Mouse (Mus musculus) lung, adult 10 weeks (tissue): ENCODE measurements around the gene Ddx54. TPM values are rescaled to one million over a fixed set of nuclear protein-coding genes. Genes with fewer than 3 reads are reported as not detected.

Experiments used
- polyA plus RNA-seq: library from polyadenylated mRNA; stranded (reverse); fragments of 350-450 nt; fragmentation: Illumina TruSeq; extraction: RNeasy Lipid Tissue Mini Kit (QIAGEN cat#74804); gene quantifications from one replicate; pipeline ENCODE4 v1.2.3, GENCODE M21; 2014; ENCODE audit warnings: low read depth, low replicate concordance; ENCODE audit not compliant: insufficient read depth

Ddx54 gene
- 18.2 TPM for polyA plus RNA-seq

GRCm38 (mm10) chr5:120612442-120612821 is at the start of gene Ddx54, which contains the start of gene Rita1:
Ddx54 (plus strand) TSS chr5:120612739.
Rita1 (minus strand) TSS chr5:120612589.

GRCm38 (mm10) chr5:120588569-120589094 is 23.9 kb upstream of the Ddx54 start, which contains the start of the genes Tpcn1 and Iqcd:
Tpcn1 (minus strand) TSS chr5:120588673.
Iqcd (plus strand) TSS chr5:120589016.

DNA sequence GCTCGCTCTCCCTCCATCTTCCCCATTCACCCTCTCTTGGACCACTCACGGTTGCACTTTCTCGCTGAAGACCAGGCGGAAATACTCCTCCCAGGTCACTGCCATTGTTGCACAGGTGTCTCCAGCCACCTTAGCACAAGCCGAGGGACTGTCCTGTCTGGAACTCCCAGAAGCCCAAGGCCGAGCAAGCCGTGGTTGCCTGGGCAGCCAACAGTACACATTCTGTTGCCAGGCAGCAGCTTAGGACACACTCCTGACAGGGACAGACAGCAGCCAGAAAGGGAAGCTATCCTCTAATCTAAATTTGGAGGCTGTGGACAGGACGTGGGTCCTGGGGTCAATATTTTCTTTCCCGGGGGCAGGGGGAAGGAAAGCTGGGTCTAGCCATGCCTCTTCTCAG is 21.6 kb downstream of the Ddx54 start, which contains the start of gene Cfap73:
TSS of gene Cfap73 (minus strand) at position 105 of the 400 bp plus-strand sequence.

DNA sequence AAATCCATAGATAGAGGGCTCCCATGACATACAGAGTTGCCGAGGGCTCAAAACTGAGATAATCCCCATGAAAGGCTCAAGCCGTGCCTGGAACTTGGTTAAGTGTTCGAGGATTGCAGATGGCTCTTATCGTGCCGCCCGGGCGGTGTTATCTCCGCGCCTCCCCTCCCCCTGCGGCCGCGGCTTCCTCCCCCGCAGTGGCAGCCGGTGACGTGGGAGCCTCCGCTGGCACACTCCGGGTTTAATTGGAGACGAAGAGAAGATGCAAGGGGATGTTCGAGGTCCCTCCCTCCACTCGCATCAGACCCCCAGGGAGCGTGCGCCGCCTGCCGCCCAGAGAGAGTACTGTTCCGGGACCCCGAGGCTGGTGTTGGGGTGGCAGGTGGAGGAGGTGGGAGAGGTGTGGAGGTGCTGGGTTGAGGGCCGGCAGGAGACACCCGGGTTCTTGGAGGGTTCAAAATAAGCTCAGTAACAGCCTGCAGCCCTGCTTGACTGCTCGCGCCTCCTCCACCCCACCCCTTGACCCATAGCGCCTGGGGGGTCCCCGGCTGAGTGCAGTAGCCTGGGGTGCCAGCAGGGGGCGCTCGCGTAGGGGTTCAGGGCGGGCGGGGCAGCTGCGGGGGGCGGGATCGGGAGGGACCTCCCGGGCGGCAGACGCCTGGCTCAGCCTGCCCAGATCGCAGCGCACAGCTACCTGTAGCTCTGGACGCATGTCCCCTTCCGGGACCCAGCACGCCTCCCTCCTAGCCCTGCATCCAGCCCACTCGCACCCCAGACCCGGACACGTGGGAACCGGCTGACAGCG is 36.2 kb downstream of the Ddx54 start, which contains the start of gene Rasal1:
TSS of gene Rasal1 (plus strand) at position 244 of the 805 bp plus-strand sequence.

Other genes starting within 250 kb of the Ddx54 start
- not detected for gene Lhx5, start 181.0 kb upstream of the Ddx54 start, polyA plus RNA-seq
- 1.1 TPM for gene Sdsl, start 139.9 kb upstream of the Ddx54 start, polyA plus RNA-seq
- gene Sds, start 136.2 kb upstream of the Ddx54 start, polyA plus RNA-seq = 0.66 TPM
- gene Plbd2, start 109.1 kb upstream of the Ddx54 start, polyA plus RNA-seq = 14.2 TPM
- gene Slc8b1, start 101.6 kb upstream of the Ddx54 start, polyA plus RNA-seq = 12.8 TPM
- gene Tpcn1, start 24.1 kb upstream of the Ddx54 start, polyA plus RNA-seq = 12.5 TPM
- gene Iqcd, start 23.7 kb upstream of the Ddx54 start, polyA plus RNA-seq = 1.7 TPM
- gene Rita1, start 150 bp upstream of the Ddx54 start, polyA plus RNA-seq = 7.6 TPM
- gene Cfap73, start 21.5 kb downstream of the Ddx54 start, polyA plus RNA-seq = 0.83 TPM
- gene Rasal1, start 36.1 kb downstream of the Ddx54 start, polyA plus RNA-seq = 0.45 TPM
- 4.4 TPM for gene Dtx1, start 99.2 kb downstream of the Ddx54 start, polyA plus RNA-seq
- 2.7 TPM for gene Oas2, start 137.1 kb downstream of the Ddx54 start, polyA plus RNA-seq
- gene Oas3, start 164.9 kb downstream of the Ddx54 start, polyA plus RNA-seq = 1.0 TPM
- not detected for gene Oas1e, start 182.8 kb downstream of the Ddx54 start, polyA plus RNA-seq
- 3.5 TPM for gene Oas1c, start 199.8 kb downstream of the Ddx54 start, polyA plus RNA-seq
- gene Oas1f, start 234.6 kb downstream of the Ddx54 start, polyA plus RNA-seq = not detected
- gene Oas1h, start 248.7 kb downstream of the Ddx54 start, polyA plus RNA-seq = not detected